Mouse (Mus musculus) gastrocnemius, postnatal 36 days (tissue): Measurements from ENCODE around the gene Gm10322. TPM values are rescaled to one million over a fixed set of nuclear protein-coding genes. Genes with fewer than 3 reads are reported as not detected.

Experiments
- DNase-seq, 2 experiments: peaks; one replicate each; pipeline ENCODE4 v3.0.0; 2022
- intact Hi-C: fragments of 180-260 bp; cut with DNase I; formaldehyde crosslinking; loops from one replicate; pipeline ENCODE4 v1.15.1; 2025
- total RNA-seq, 2 experiments: library from RNA; stranded (reverse); gene quantifications; 2 replicates each; pipeline ENCODE4 v1.2.3; 2021

Gene Gm10322
- total RNA-seq, 2 experiments from 2014 or later = not detected

DNA sequence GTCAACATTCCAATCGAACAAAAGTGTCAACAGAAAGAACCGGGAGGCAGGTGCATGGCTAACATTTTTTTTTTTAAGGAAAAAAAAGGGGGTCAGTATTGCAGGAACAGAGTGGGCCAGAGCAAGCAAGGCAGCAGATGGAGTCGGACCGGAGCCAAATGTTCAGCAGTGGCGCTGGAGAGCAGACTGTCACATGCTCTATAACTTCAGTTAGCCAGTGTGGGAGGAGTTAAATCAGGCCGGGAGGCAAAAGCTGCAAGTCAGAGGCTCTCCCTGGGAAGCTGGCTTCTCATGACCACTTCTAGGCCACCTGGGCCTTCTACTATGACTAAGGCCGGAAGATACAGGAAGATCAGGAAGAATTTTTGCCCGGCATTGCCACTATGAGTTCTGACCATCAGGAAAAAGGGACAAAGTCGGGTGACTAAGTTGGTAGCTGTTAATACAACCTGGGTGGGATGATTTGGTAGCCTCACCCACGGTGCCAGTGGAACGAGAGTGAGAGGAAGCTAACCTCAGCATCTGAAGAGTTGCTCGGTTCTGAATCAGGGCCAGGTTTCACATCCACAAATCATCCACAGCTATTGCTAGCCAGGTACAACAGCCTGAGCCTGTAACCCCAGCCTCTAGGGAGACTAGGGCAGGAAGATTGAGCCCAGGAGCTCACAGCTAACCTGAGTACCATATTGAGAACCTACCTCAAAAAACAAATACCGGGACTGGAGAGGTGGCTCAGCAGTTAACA is 21.9 kb upstream of the Gm10322 start:
- DNase-seq = peak in 1 of 2 experiments; percentile 24
- intact Hi-C loops = no loop called here

DNA sequence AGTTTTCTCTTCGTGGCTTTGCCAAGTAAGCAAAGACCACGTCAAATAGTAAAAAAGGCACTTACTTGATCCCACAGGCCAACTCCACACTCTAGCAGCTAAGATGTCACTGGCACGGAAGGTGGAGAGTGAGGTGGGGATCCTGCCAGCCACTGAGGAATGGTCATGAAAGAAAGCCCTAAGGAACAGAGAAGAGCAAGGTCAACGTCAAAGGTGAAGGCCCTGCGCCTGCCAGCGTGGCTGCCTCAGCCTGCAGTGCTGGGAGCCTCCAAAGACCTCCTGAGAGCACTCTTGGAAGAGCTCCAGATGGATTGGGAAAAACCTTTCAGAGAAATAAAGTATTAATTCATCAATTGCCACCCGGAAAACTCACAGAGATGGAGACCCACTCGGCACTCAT is 15.3 kb upstream of the Gm10322 start:
- intact Hi-C loops = no loop called here
- no peak for DNase-seq

DNA sequence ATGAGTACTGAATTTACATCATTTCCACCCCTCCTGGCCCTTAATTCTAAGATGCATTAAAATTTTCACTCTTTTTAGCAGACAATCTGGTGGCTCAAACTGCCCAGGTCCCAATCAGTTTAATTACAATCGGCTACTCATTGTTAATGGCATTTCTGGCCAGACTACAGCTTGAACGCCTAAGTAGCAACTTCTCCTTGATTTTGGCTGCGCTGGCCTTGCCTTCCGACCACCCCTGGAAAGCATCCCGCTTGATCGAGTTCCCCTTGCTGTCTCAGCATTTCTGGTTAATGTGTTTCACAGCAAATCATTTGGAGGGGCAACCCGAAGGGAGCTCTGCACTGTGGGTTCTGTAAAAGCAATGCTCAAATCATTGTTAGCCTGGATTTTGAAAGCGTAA is 13.8 kb upstream of the Gm10322 start:
- no peak for DNase-seq
- intact Hi-C loops = no loop called here

DNA sequence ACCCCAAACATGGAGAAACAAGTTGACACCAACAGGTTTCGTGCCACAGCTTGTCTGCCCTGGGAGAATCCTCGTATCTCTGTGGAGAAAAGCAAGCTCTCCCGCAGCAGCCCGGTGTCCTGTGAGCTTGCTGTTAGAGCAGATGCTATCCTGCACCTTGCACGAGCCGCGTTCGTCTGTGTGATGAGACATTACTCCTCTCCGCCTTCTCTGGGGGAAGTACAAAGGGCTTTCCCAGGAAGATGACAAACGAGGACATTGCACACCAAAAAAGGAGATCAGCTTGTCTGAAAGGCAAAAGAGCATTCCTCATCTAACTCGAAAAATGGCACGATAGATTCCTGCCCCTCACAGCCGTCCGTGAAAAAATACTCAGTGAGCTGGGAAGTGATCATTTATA is 13.0 kb upstream of the Gm10322 start:
- no peak for DNase-seq
- intact Hi-C loops = no loop called here

DNA sequence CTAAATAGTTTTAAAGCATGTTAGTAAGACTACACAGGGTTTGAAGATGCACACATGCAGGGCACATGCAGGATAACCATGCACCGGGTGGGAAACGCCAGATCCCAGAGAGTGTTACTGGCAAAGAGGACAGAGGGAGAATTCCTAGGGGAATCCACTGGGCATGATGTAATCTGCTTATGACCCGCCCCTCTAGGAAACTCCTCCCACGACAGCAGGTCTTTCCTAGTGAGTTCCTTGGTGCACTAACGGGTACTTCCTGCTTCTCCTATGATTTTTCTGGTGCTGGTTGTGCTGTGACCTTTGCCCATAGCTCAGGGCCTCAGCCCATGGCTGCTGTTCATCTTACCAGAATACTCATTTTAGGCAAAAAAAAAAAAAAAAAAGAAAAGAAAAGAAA is 12.0 kb upstream of the Gm10322 start:
- DNase-seq = no peak
- intact Hi-C loops = no loop called here

DNA sequence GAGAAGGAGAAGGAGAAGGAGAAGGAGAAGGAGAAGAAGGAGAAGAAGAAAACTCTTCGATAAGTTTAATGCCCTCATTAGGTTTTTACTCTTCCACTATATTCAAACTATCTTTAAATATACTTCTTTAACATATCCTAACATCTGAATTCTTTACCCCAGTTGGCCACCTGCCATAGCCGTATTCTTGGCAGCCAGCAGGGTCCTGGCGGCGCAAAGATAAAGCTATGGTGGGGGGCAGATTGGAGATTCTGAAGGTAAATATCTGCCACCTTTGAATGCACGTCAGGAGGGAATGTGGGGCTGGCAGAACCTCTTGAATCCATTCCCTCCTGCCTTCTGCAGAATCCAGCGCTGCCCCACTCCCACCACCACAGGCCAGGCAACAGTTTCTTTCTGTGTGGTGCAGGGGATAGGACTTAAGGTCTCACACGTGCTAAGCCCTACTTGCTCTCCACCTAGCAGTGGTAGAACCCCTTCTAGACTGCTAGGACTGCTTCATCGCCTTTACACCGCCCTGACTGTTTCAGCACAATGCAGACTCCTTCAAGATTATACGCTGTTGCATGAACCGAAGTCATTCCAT is 10.9 kb upstream of the Gm10322 start:
- DNase-seq = no peak
- intact Hi-C loops = no loop called here

DNA sequence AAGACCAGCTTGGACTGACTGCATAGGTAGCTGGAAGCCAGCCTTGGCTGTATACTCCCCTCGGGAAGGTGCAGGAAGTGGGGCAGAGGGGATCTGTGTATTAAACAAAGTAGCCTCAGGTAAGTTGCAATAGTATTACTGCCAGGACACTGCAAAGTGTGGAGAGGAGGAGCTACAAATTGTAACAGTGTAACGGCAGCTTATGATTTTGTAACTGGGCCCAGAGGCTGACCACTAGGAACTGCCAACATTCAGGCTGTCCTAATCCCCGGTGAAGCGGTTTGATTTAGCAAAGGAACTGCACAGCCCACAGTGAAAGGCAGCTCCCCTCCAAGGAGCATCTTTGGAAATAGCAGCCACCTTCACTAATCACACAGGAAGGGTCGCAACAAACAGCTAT is 2.6 kb upstream of the Gm10322 start:
- intact Hi-C loops = no loop called here
- peak in 1 of 2 experiments; percentile 9 for DNase-seq

DNA sequence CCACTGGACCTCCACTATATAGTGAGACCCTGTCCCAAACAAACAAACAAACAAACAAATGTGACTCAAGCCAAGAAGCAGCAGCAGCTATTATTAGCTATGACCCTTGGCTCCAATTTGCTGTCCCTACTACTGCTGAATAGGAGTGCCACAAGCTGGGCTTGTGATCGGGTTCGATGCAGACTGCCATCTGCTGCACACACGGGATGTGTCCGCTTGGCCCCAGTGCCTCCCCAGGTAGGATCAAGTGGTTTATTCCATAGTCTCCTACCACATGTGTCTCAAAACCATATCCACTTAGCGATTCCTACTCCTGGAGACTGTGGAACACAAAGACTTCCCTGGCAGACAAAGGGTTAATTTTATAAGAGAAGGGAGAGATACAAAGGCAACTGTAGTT is 1.7 kb upstream of the Gm10322 start:
- no peak for DNase-seq
- intact Hi-C loops = no loop called here

DNA sequence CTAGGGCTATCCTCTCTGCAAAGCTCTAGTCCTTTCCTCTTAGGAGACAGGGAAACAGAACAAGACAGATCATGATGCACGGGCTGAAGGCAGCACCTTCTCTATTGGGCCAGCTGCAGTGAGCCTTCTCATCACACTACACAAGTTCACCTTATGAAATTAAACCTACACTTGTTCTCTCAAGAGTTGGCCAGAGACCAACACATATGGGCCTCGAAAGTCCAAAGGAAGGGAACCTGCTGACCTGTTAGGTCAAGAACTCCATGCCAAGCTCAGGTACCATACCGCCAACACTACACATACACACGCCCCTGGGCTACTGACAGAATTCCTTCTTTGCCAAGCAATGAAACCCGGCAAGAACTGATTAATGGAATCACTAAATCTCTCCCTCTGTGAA is 452 bp upstream of the Gm10322 start:
- intact Hi-C loops = loop anchor here (5.0 kb wide), 3 partner anchors 87 to 247 kb away; partner anchors contain the start of gene Micu1
- no peak for DNase-seq

DNA sequence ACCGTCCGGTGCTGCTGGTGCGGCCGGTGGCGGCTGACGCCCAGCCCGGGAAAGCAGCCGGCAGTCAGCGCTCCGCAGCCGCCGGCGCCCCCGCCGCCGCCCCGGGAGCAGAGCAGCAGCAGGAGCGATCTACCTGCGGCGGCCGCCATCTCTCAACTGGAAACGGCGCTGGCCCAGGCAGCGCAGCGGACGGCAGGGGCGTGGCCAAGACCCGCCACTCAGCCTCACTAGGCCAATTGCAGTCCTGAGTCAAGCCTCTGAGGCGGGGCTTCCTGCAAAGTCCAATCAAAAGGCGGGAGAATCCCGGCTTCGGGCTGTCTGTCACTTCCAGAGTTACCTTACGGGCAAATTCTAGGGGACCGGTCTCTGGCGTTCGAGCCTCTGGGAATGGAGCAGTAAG is 659 bp downstream of the Gm10322 start, which contains the start of gene Mcu:
TSS of gene Mcu (minus strand) at position 171 of the 400 bp plus-strand sequence.
- intact Hi-C loops = loop anchor here (5.0 kb wide), 3 partner anchors 86 to 246 kb away; partner anchors contain the start of gene Micu1
- DNase-seq = peak; percentile 95

DNA sequence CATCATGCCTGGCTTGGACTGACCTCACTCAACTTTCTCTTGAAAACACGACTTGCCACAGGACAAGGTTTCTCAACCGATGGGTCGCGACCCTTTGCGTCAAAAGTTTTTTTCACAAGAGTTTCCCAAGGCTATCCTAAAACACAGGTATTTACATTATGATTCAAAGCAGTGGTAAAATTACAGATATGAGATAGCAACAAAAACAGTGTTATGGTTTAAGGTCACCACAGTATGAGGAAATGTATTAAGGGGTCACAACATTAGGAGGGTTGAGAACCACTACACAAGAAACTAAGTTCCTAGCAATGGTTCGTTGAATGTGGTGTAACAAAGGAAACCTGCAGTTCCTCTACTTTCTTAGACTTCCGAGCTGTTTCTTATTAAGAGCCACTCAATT is 1.9 kb downstream of the Gm10322 start:
- intact Hi-C loops = loop anchor here (5.0 kb wide), 3 partner anchors 85 to 245 kb away; partner anchors contain the start of gene Micu1
- no peak for DNase-seq

DNA sequence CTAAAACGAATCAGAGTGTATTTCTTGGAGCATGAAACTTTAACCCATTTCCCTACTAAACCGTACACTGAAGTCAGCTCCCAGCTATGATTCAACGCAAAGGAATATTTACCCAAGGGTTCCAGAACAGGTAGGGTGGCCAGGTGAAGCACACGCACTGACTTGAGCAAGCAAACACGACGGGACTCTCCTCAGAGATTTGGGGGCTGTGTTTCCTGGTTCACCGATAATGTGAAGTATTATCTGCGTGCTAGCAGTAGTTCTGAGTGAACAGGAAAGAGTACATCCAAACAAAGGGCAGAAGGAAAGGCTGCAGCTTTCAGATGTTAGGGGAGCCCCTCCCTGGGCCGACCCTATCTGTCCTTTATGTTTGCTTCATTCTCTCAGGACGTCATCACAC is 5.5 kb downstream of the Gm10322 start:
- intact Hi-C loops = loop anchor here (10.0 kb wide), 1 partner anchor 193 kb away; no protein-coding TSS in a partner anchor
- DNase-seq = no peak

DNA sequence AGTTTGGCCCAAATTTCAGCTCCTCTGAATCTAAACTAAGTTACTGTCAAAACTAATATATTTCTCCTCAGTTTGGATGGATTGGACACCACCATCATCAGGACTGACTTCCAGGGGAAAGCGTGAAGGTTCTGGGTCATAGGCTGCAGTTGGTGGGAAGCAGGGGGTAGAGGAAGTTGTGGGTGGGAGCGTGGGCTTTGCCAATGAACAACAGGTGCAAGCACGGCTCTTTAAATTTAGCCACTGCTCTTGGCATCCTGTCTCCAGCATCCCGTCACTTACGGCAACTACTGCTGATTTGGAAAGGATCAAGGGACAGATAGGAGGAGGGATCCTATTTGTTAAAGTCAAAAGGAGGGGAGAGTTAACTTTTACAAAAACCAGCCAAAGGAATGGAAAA is 7.6 kb downstream of the Gm10322 start:
- intact Hi-C loops = loop anchor here (10.0 kb wide), 1 partner anchor 191 kb away; no protein-coding TSS in a partner anchor

DNA sequence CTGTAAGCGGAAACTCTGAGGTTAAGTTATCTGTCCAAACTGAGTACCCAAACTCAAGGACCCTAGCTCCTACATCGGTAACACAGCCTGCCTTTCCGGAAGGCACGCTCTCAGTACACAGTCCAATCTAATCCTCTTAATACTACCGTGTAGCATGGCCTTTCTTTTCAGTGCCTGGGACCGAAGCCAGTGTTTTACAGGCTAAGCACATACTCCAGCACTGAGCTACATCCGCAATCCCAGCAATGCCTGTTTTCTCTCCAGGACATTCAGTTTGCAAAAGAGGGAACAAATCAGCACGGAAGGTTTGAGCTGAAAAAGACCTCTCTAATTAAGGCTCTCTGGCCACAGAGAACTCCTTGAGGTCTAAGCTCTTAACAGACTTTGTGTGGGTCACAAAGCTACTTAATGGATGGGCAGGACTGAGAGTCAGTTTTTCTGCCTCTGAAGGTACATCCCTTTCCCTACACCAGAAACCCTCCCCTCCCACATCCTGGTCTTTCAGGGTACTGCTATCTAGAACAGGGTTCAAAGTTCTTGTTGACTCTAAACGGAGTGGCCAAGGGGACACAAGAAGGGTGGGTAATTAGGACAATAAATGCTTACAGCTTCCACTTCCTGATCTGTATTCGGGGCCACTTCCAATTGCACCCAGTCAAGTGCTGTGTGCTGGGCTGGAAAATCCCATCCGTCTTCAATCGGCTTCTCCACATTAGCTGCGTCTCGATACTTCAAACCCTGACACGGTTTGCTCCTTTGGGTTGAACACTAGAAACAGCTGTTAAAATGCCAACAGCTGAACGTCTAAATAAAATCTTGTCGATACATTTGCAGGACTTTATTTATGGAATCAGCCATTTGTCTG is 13.0 kb downstream of the Gm10322 start:
- intact Hi-C loops = loop anchor here (10.0 kb wide), 1 partner anchor 186 kb away; no protein-coding TSS in a partner anchor
- no peak for DNase-seq

More for the DNA sequence above, 7.6 kb downstream of the Gm10322 start:
- DNase-seq = peak in 1 of 2 experiments; percentile 28

DNA sequence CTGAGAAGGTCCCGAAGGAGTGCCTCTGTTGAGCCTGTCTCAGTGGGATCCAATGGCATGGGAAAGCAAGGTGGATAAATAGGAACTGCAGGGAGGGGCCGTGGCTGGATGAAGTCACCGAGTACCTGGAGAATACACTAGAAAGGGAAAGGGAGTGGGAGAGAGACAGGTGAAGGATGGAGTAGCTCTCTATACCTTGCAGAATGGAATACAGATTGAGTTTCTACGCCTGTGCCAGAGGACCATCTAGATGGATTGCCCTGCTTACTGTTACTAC is 13.6 kb downstream of the Gm10322 start:
- no peak for DNase-seq
- intact Hi-C loops = loop anchor here (10.0 kb wide), 1 partner anchor 185 kb away; no protein-coding TSS in a partner anchor

DNA sequence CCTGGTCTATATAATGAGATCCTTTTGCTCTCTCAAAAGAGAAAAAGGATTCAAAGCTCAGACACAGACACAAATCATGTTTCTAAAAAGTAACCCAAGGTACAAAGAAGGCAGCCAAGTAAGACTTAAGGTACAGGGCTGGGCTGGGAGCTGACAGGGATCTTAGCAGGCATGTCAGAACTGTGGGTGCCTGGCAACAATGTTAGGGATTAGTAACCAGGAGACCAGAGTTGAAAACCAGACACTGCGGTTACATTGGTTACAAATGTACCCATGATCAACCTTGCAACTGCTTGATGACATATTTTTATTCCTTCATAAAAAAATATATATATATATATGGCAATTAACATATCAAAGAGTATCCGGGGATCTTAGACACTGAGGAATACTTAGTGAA is 20.2 kb downstream of the Gm10322 start:
- intact Hi-C loops = no loop called here
- DNase-seq = no peak

DNA sequence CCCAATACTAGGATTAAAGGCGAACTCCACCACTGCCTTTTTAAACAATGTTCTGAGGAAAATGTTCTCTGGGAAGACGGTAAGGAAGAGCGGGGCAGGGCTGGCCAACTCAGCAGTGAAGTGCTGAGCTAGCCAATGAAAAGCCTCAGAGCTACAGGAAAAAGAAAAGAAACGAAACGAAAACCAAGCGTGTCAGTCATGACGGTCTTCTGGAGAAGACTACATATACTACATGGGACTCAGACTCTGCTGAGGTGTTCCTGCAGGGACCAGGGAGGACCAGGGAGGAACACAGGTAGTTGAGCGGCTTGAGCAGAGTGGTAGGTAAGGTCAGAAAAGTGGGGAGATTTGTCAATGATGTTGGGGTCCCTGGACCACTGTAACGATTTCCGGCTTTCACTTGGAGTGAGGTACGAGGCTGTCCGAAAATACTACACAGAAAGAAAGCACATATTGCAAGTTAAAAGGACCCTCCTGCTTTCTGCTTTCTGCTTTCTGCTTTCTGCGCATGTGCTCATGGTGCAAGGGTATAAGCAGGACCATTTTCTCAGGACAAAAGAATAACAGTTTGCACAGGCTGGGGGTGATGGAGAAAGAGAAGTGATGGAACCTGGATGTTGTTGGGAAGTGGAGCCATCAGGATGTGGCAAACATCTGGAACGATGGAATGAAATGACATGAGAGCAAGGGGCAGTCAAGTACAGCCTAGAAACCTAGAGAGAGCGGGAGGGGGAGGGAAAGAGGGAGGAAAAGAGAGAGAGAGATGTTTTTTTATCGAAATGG is 21.1 kb downstream of the Gm10322 start:
- intact Hi-C loops = no loop called here
- DNase-seq = peak in 1 of 2 experiments; percentile 20

DNA sequence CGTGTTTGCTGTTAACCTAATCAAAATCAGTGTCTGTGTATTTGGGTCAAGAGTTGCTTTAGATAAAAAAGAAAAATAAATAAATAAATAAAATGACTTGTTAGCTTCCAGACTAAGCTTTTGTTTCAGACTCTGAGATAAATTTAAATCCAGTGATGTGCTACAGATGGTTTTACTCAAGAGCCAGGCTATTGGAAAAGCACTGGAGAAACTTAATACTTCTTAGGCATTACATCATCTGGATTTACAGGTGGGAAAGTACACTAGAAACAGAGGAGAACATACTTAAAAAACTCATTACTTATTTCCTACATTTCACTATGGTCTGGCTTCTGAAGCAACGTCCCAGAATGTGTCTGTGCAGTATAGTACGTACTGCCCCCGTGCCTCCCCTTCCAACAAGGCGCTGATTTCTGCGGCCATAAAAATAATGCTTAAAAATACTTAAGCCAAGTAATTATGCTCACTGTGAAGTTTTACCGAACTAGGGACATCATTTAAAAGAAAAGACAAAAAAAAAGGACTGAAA is 21.8 kb downstream of the Gm10322 start:
- DNase-seq = no peak
- intact Hi-C loops = no loop called here

DNA sequence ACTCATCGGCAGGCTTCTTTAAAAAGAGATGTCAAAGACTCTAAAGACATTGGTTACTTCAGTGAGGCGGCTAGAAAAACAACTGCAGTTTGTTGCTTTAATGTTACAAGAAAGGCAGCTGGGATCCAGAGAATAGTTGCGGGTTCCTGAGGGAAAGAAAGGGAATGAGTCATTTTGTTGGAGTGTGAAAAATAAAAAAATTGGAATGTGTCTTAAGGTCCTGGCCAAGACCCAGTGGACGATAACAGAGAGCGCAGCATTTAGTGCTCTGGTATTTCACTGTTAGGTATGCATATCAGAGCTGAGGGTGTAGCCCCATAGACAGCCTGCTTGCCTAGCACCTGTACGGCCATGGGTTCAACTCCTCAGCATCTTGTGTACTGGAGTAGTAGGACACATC is 22.7 kb downstream of the Gm10322 start:
- peak in 1 of 2 experiments; percentile 17 for DNase-seq
- intact Hi-C loops = no loop called here
